Mouse (Mus musculus) cortical plate, adult 2 months (tissue): Measurements from ENCODE around the gene Hydin.

Source experiments
- CTCF ChIP-seq: fragments of 200-500 bp; IDR thresholded peaks from 2 replicates; pipeline ENCODE4 v1.5.1; 2011; ENCODE audit warnings: mild to moderate bottlenecking, control low read depth, low read length; ENCODE audit not compliant: insufficient read depth; ENCODE audit errors: extremely low read depth
- POLR2A ChIP-seq: fragments of 200-500 bp; IDR thresholded peaks from 2 replicates; pipeline ENCODE4 v1.6.1; 2011; ENCODE audit warnings: mild to moderate bottlenecking, low read length, control low read depth; ENCODE audit not compliant: insufficient read depth; ENCODE audit errors: extremely low read depth

- TF ChIP-seq CTCF (no peak), POLR2A (no peak)
Measured at GRCm38 (mm10) chr8:110351909-110352308, 85.1 kb downstream of the Hydin start.
